Mouse (Mus musculus): ENCODE measurements around the gene Grb7.

DNA sequence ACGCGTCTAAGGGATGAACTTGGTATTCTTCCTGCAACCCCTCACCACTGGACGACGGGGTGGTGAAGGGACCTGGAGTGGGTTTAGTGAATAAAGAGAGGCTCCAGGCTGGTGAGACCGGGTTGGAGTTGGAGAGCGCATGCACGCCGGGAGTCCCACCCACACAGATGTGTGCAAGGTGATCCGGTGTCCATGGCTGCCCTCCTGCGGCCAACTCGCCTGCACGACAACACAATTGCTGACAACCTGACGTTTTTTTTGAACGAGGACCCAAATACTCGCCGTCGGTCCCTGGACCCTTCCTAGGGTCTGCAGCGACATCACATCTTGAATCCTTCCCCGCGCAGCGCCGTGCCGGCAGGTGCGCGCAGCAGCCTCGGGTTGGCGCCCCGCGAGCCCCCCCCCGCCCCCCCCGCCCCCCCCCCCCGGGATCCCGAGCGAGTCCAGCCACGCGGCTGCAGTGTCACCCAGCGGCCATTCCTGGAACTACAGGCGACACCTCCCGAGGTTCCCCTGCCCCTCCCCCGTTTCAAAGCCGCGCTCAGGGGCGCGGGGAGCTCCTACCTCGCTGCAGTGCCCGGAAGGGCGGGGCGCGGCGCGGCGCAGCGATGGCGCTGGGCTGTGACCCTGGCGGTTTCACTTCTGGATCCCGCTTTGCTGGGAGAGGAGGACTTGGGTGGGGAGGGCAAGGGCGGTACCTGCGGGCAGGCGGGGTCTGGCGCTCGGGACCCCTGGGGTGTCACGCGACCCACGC lies 11.3 kb downstream of the Grb7 start:
- 0 out of 2 replicates have a peak, but pooled peaks have one; percentile 30 for TF ChIP-seq CTCF (IDR thresholded peaks at IDR 0.05; ENCODE audit: low read depth, low read length)
- no peak for TF ChIP-seq GATA2 (IDR thresholded peaks at IDR 0.05; ENCODE audit: borderline replicate concordance, low read depth, low read length)
- TF ChIP-seq GATA1 (IDR thresholded peaks at IDR 0.05; ENCODE audit: borderline replicate concordance, low read length), result no peak
- no peak for TF ChIP-seq TAL1 (conservative IDR thresholded peaks at IDR 0.05; ENCODE audit: low read depth, low read length)
- no peak for TF ChIP-seq POLR2AphosphoS5 (IDR thresholded peaks at IDR 0.05; ENCODE audit: insufficient replicate concordance, low read depth, low read length)
